Mouse (Mus musculus): Measurements from ENCODE around the gene Astl.

- TF ChIP-seq POLR2A (IDR thresholded peaks at IDR 0.05; ENCODE audit: extremely low read depth, insufficient read depth, low read length) (no peak), CTCF (IDR thresholded peaks at IDR 0.05; ENCODE audit: low read depth, low read length) (no peak)
Measured at GRCm38 (mm10) chr2:127324456-127324855, 14.0 kb upstream of the Astl start.

Data from liver, adult 2 months (tissue).